ENCODE assay signal across 16 mouse cellular contexts in the genomic region with DNA sequence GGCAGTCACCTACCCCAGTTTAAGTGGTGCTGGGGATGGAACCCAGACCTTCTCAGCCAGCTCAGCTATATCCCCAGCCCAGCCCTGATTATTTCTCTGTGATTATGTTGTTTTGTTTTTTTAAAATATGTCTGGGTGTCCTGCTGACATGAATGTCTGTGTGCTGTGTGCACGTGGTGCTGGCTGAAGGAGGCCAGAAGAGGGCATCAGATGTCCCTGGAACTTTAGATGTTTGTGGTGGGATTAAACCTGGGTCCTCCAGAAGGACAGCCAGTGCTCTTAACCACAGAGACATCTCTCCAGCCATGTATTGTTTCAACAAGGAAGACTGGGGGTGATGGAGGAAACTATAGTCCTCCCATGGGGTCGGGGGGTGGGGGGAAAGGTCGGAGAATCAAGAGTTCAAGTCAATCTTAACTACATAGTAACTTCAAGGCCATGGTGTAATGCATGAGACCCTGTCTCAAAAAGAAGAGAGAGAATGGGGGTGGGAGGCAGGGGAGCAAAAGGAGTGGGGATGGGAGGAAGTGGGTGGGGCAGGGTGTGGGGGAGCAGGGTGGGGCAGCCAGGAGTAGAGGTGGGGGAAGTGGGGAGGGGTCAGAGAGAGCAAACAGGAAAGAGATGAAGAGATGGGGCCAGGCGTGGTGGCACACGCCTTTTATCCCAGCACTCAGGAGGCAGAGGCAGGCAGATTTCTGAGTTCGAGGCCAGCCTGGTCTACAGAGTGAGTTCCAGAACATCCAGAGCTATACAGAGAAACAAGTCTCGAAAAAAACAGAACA. TPM values are rescaled to one million over a fixed set of nuclear protein-coding genes. Genes with fewer than 3 reads are reported as not detected.
A peak's percentile ranks its signal among the peaks of the same experiment; 100 is the strongest.
DNase-seq lines count a peak whose midpoint lies in the region; ATAC-seq and TF ChIP-seq lines count a peak whose summit lies in the region.
"Had no signal": no experiment of that assay in that cellular context is flagged by ENCODE, and none has a peak within 500 bp of the region (broad histone marks: within the 10 kb centered on the region; RNA-seq: fewer than 3 reads in every experiment).

No protein-coding gene starts in this region.

- no peak overlapping the region for H3K9ac ChIP-seq in lung, postnatal 0 days (replicated peaks; ENCODE audit: low read depth)
- H3K9ac ChIP-seq in ES-Bruce4 (ENCODE audit: low read depth, poor library complexity, severe bottlenecking): no peak overlapping the region
- H3K9ac ChIP-seq in liver, postnatal 0 days (replicated peaks): no peak overlapping the region
- H3K9ac ChIP-seq: neural tube, embryonic 13.5 days had no signal

- no peaks in the 10 kb centered on the region for H3K4me1 ChIP-seq in lung, postnatal 0 days (ENCODE audit: insufficient read depth, low read depth, low read length)
- H3K4me1 ChIP-seq in ES-Bruce4 (ENCODE audit: control insufficient read depth, insufficient read depth, low read length): peaks cover 6% of the 10 kb centered on the region
- peaks cover 34% of the 10 kb centered on the region for H3K4me1 ChIP-seq in bone marrow macrophage, adult 2 months (ENCODE audit: control insufficient read depth, insufficient read depth, low read length)
- peaks cover 24% of the 10 kb centered on the region for H3K4me1 ChIP-seq in liver, postnatal 0 days (ENCODE audit: insufficient read depth)
- H3K4me1 ChIP-seq in embryonic facial prominence, embryonic 10.5 days: peaks cover 4% of the 10 kb centered on the region
- H3K4me1 ChIP-seq: neural tube, embryonic 13.5 days had no signal

- H3K9me3 ChIP-seq in lung, postnatal 0 days (ENCODE audit: low read length): no peaks in the 10 kb centered on the region
- H3K9me3 ChIP-seq in ES-Bruce4 (replicated peaks; ENCODE audit: control insufficient read depth, insufficient read depth, low read length, poor library complexity, severe bottlenecking): no peaks in the 10 kb centered on the region
- H3K9me3 ChIP-seq in liver, postnatal 0 days (ENCODE audit: low read length): no peaks in the 10 kb centered on the region
- H3K9me3 ChIP-seq in embryonic facial prominence, embryonic 10.5 days: no peaks in the 10 kb centered on the region
- H3K9me3 ChIP-seq: neural tube, embryonic 13.5 days had no signal

- no peak for TF ChIP-seq POLR2A in ES-Bruce4 (IDR thresholded peaks at IDR 0.05; ENCODE audit: insufficient read depth, low read length)
- TF ChIP-seq POLR2A in bone marrow macrophage, adult 2 months (IDR thresholded peaks at IDR 0.05; ENCODE audit: borderline replicate concordance, low read depth, low read length): no peak

- H3K4me2 ChIP-seq in lung, postnatal 0 days (replicated peaks; ENCODE audit: low read depth, low read length): no peak overlapping the region
- H3K4me2 ChIP-seq in liver, postnatal 0 days (ENCODE audit: low read depth, low read length): no peak overlapping the region
- H3K4me2 ChIP-seq: neural tube, embryonic 13.5 days had no signal

- WGBS in lung, postnatal 0 days: 53% methylated on average over 7 of the region's 7 CpGs
- 48% methylated on average over 7 of the region's 7 CpGs for WGBS in liver, postnatal 0 days (ENCODE audit: insufficient replicate concordance)
- WGBS in embryonic facial prominence, embryonic 10.5 days: 71% methylated on average over 7 of the region's 7 CpGs

- H3K4me3 ChIP-seq in lung, postnatal 0 days (ENCODE audit: low read depth, low read length): no peak overlapping the region
- no peak overlapping the region for H3K4me3 ChIP-seq in ES-Bruce4 (ENCODE audit: low read depth, low read length)
- H3K4me3 ChIP-seq in bone marrow macrophage, adult 2 months (ENCODE audit: insufficient read depth, low read length): no peak overlapping the region
- no peak overlapping the region for H3K4me3 ChIP-seq in liver, postnatal 0 days (ENCODE audit: low read depth, low read length)
- no peak overlapping the region for H3K4me3 ChIP-seq in embryonic facial prominence, embryonic 10.5 days
- H3K4me3 ChIP-seq: neural tube, embryonic 13.5 days had no signal

- H3K27me3 ChIP-seq in lung, postnatal 0 days (replicated peaks; ENCODE audit: insufficient read depth, low read length): no peaks in the 10 kb centered on the region
- H3K27me3 ChIP-seq in ES-Bruce4 (ENCODE audit: control insufficient read depth, insufficient read depth, low read length, poor library complexity, severe bottlenecking): no peaks in the 10 kb centered on the region
- H3K27me3 ChIP-seq in liver, postnatal 0 days (ENCODE audit: insufficient read depth, low read length): no peaks in the 10 kb centered on the region
- H3K27me3 ChIP-seq in embryonic facial prominence, embryonic 10.5 days (replicated peaks; ENCODE audit: low read depth, poor library complexity, severe bottlenecking): no peaks in the 10 kb centered on the region
- H3K27me3 ChIP-seq: neural tube, embryonic 13.5 days had no signal

- no peak for DNase-seq in lung, postnatal 0 days (ENCODE audit: low spot score)
- no peak for DNase-seq in lung, postnatal 4 days
- no peak for DNase-seq in liver, postnatal 0 days
- no peak for DNase-seq in layer of hippocampus, adult 8-10 months (ENCODE audit: low spot score in 2 of 2)
- DNase-seq in embryonic facial prominence, embryonic 10.5 days (ENCODE audit: low spot score): no peak
- DNase-seq in cerebellum, adult 18-20 months: no peak
- DNase-seq: cerebellum, adult 9-10 months; heart, adult 18-20 months; heart, postnatal 14 days; midbrain, embryonic 14.5 days had no signal

- no peak overlapping the region for H3K27ac ChIP-seq in lung, postnatal 0 days (ENCODE audit: low read length)
- H3K27ac ChIP-seq in ES-Bruce4 (ENCODE audit: insufficient read depth, low read length): peak overlapping the region; percentile 37; the same call in 1 of the 2 replicates
- H3K27ac ChIP-seq in bone marrow macrophage, adult 2 months (ENCODE audit: insufficient read depth, low read depth, low read length): no peak overlapping the region
- H3K27ac ChIP-seq in liver, postnatal 0 days (ENCODE audit: low read depth): peak overlapping the region; percentile 3; the same call in 1 of the 2 replicates
- H3K27ac ChIP-seq in embryonic facial prominence, embryonic 10.5 days (replicated peaks): no peak overlapping the region
- H3K27ac ChIP-seq: neural tube, embryonic 13.5 days had no signal

- H3K36me3 ChIP-seq in lung, postnatal 0 days (ENCODE audit: insufficient read depth, low read length): no peaks in the 10 kb centered on the region
- no peaks in the 10 kb centered on the region for H3K36me3 ChIP-seq in ES-Bruce4 (ENCODE audit: control insufficient read depth, insufficient read depth, low read length, poor library complexity, severe bottlenecking)
- H3K36me3 ChIP-seq in liver, postnatal 0 days (replicated peaks; ENCODE audit: insufficient read depth, low read length): no peaks in the 10 kb centered on the region
- no peaks in the 10 kb centered on the region for H3K36me3 ChIP-seq in embryonic facial prominence, embryonic 10.5 days (replicated peaks)
- H3K36me3 ChIP-seq: neural tube, embryonic 13.5 days had no signal

- ATAC-seq in lung, postnatal 0 days: peak; percentile 28; the same call in 1 of the 2 replicates
- no peak for ATAC-seq in liver, postnatal 0 days
- ATAC-seq: inflammation-experienced regulatory T-cells, adult 6 months had no signal

- peak; percentile 56 for TF ChIP-seq CTCF in lung, postnatal 0 days (IDR thresholded peaks at IDR 0.05)
- peak; percentile 36 for TF ChIP-seq CTCF in ES-Bruce4 (IDR thresholded peaks at IDR 0.05; ENCODE audit: low read depth, low read length)
- 0 out of 2 replicates have a peak, but pooled peaks have one; percentile 28 for TF ChIP-seq CTCF in bone marrow macrophage, adult 2 months (IDR thresholded peaks at IDR 0.05; ENCODE audit: low read depth, low read length)
- TF ChIP-seq CTCF in liver, postnatal 0 days (IDR thresholded peaks at IDR 0.05; ENCODE audit: low read depth): peak; percentile 56

- TF ChIP-seq EP300 in lung, postnatal 0 days (IDR thresholded peaks at IDR 0.05): no peak
- no peak for TF ChIP-seq EP300 in ES-Bruce4 (IDR thresholded peaks at IDR 0.05; ENCODE audit: insufficient read depth, low read depth, low read length)
- TF ChIP-seq EP300 in liver, postnatal 0 days (IDR thresholded peaks at IDR 0.05; ENCODE audit: low read depth): no peak

RNA-seq across cellular contexts. Expression of gene Spn, which starts 3.2 kb away (rescaled TPM):
- polyA plus RNA-seq in lung, postnatal 0 days (2015; fragmentation: Nextera tagmentation; extraction: Ambion mirVana): 0.73 and 0.83 TPM in 2 replicates
- polyA plus RNA-seq in ES-Bruce4 (2011; ENCODE audit: insufficient read depth, insufficient read length, low read depth, missing spikeins): 1.5 and 2.2 TPM in 2 replicates
- 34.5 and 36.3 TPM in 2 replicates for polyA plus RNA-seq in bone marrow macrophage, adult 2 months (2012; ENCODE audit: insufficient read depth, insufficient read length, missing spikeins)
- 4.9 and 5.6 TPM in 2 replicates for polyA plus RNA-seq in liver, postnatal 0 days (2015; fragmentation: Nextera tagmentation; extraction: Ambion mirVana)
- under 1 TPM; 0.29 to 0.68 (median 0.46) TPM for total RNA-seq in layer of hippocampus, adult 8-10 months (2022)
- polyA plus RNA-seq in embryonic facial prominence, embryonic 10.5 days (2016; fragmentation: Nextera tagmentation; extraction: Ambion mirVana): 0.04 and 0.09 TPM in 2 replicates
- polyA plus RNA-seq: midbrain, embryonic 14.5 days had no signal

RNA-seq across cellular contexts. Expression of gene Qprt, which starts 18.8 kb away (rescaled TPM):
- polyA plus RNA-seq in lung, postnatal 0 days (2015; fragmentation: Nextera tagmentation; extraction: Ambion mirVana): 0.14 and 0.21 TPM in 2 replicates
- polyA plus RNA-seq in ES-Bruce4 (2011; ENCODE audit: insufficient read depth, insufficient read length, low read depth, missing spikeins): 8.6 and 9.3 TPM in 2 replicates
- polyA plus RNA-seq in bone marrow macrophage, adult 2 months (2012; ENCODE audit: insufficient read depth, insufficient read length, missing spikeins): 0.71 TPM in 1 of 2 replicates, not detected in the other
- polyA plus RNA-seq in liver, postnatal 0 days (2015; fragmentation: Nextera tagmentation; extraction: Ambion mirVana): 148 and 151 TPM in 2 replicates
- total RNA-seq in layer of hippocampus, adult 8-10 months (2022): 1 to 10 TPM in 1 of 4 experiments, under 1 TPM in 3; 0.22 to 1.1 (median 0.53) TPM
- 3.7 and 4.1 TPM in 2 replicates for polyA plus RNA-seq in embryonic facial prominence, embryonic 10.5 days (2016; fragmentation: Nextera tagmentation; extraction: Ambion mirVana)
- total RNA-seq: heart, postnatal 14 days had no signal

RNA-seq across cellular contexts. Expression of gene AI467606, which starts 49.7 kb away (rescaled TPM):
- 14.6 and 16.0 TPM in 2 replicates for polyA plus RNA-seq in lung, postnatal 0 days (2015; fragmentation: Nextera tagmentation; extraction: Ambion mirVana)
- 1.6 TPM in 2 replicates for polyA plus RNA-seq in ES-Bruce4 (2011; ENCODE audit: insufficient read depth, insufficient read length, low read depth, missing spikeins)
- polyA plus RNA-seq in bone marrow macrophage, adult 2 months (2012; ENCODE audit: insufficient read depth, insufficient read length, missing spikeins): 41.2 and 41.4 TPM in 2 replicates
- polyA plus RNA-seq in liver, postnatal 0 days (2015; fragmentation: Nextera tagmentation; extraction: Ambion mirVana): 7.6 and 8.1 TPM in 2 replicates
- total RNA-seq in layer of hippocampus, adult 8-10 months (2022): 1 to 10 TPM; 1.2 to 3.7 (median 2.3) TPM
- polyA plus RNA-seq in embryonic facial prominence, embryonic 10.5 days (2016; fragmentation: Nextera tagmentation; extraction: Ambion mirVana): 0.54 and 1.4 TPM in 2 replicates

RNA-seq across cellular contexts. Expression of gene Zg16, which starts 53.7 kb away (rescaled TPM):
- 0.20 and 0.30 TPM in 2 replicates for polyA plus RNA-seq in lung, postnatal 0 days (2015; fragmentation: Nextera tagmentation; extraction: Ambion mirVana)
- not detected in 2 replicates for polyA plus RNA-seq in ES-Bruce4 (2011; ENCODE audit: insufficient read depth, insufficient read length, low read depth, missing spikeins)
- not detected in 2 replicates for polyA plus RNA-seq in bone marrow macrophage, adult 2 months (2012; ENCODE audit: insufficient read depth, insufficient read length, missing spikeins)
- 0.59 and 1.8 TPM in 2 replicates for polyA plus RNA-seq in liver, postnatal 0 days (2015; fragmentation: Nextera tagmentation; extraction: Ambion mirVana)
- total RNA-seq in layer of hippocampus, adult 8-10 months (2022): not detected
- polyA plus RNA-seq in embryonic facial prominence, embryonic 10.5 days (2016; fragmentation: Nextera tagmentation; extraction: Ambion mirVana): not detected in 2 replicates
- total RNA-seq: heart, adult 18-20 months; heart, postnatal 14 days; left cerebral cortex, postnatal 10 days had no signal
- polyA plus RNA-seq: lung, embryonic 16.5 days; midbrain, embryonic 14.5 days; neural tube, embryonic 13.5 days had no signal

RNA-seq across cellular contexts. Expression of gene Cd2bp2, which starts 55.0 kb away (rescaled TPM):
- 28.4 and 29.6 TPM in 2 replicates for polyA plus RNA-seq in lung, postnatal 0 days (2015; fragmentation: Nextera tagmentation; extraction: Ambion mirVana)
- polyA plus RNA-seq in ES-Bruce4 (2011; ENCODE audit: insufficient read depth, insufficient read length, low read depth, missing spikeins): 98.6 and 120 TPM in 2 replicates
- 58.0 and 58.5 TPM in 2 replicates for polyA plus RNA-seq in bone marrow macrophage, adult 2 months (2012; ENCODE audit: insufficient read depth, insufficient read length, missing spikeins)
- 11.5 and 14.0 TPM in 2 replicates for polyA plus RNA-seq in liver, postnatal 0 days (2015; fragmentation: Nextera tagmentation; extraction: Ambion mirVana)
- 10 to 100 TPM; 87.4 to 94.4 (median 90.0) TPM for total RNA-seq in layer of hippocampus, adult 8-10 months (2022)
- polyA plus RNA-seq in embryonic facial prominence, embryonic 10.5 days (2016; fragmentation: Nextera tagmentation; extraction: Ambion mirVana): 89.9 and 93.4 TPM in 2 replicates

Comparison
In these comparisons a context has a peak if more than half of its experiments do, and no peak if none do; other contexts are left out.
1. H3K27ac ChIP-seq: peak in ES-Bruce4 (single experiment) and liver, postnatal 0 days (single experiment); none in lung, postnatal 0 days (single experiment), bone marrow macrophage, adult 2 months (single experiment) and embryonic facial prominence, embryonic 10.5 days (single experiment).
2. RNA of gene Qprt, which starts 18.8 kb away (polyA plus RNA-seq): 148 to 151 TPM in liver, postnatal 0 days; 8.6 to 9.3 TPM in ES-Bruce4, 3.7 to 4.1 TPM in embryonic facial prominence, embryonic 10.5 days, 0.14 to 0.21 TPM in lung, postnatal 0 days and 0.71 TPM in bone marrow macrophage, adult 2 months; every median in the first group is over 10 times any median in the second.
3. Peak in every context shown above with its lines, with median percentiles within 50 percentile points of each other: CTCF ChIP-seq.